Mouse (Mus musculus) heart, adult 18-20 months (tissue): ENCODE data around the gene Prr36. TPM values are rescaled to one million over a fixed set of nuclear protein-coding genes. Genes with fewer than 3 reads are reported as not detected.
A peak's percentile ranks its signal among the peaks of the same experiment; 100 is the strongest.

ENCODE experiments used
- DNase-seq, 2 experiments: peaks; one replicate each; pipeline ENCODE4 v3.0.0; 2021 to 2022; ENCODE audit warnings: mixed read lengths in 1 of 2
- total RNA-seq, 2 experiments: library from RNA; stranded (reverse); gene quantifications; 2 replicates each; pipeline ENCODE4 v1.2.3; 2021

The Prr36 gene
- total RNA-seq, 2 experiments from 2014 or later = 0.07 to 0.10 TPM

- DNase-seq = no peak
Measured at GRCm38 (mm10) chr8:4239193-4239890, 22.1 kb upstream of the Prr36 start.

GRCm38 (mm10) chr8:4238434-4239192 is 21.4 kb upstream of the Prr36 start, which contains the start of the genes Map2k7 and Gm49320:
Map2k7 (plus strand) TSS chr8:4238740.
Gm49320 (plus strand) TSS chr8:4238865.
- peak; percentile 99 to 100 for DNase-seq

GRCm38 (mm10) chr8:4237814-4238433 is 20.7 kb upstream of the Prr36 start:
- DNase-seq = peak in 1 of 2 experiments; percentile 38

DNA sequence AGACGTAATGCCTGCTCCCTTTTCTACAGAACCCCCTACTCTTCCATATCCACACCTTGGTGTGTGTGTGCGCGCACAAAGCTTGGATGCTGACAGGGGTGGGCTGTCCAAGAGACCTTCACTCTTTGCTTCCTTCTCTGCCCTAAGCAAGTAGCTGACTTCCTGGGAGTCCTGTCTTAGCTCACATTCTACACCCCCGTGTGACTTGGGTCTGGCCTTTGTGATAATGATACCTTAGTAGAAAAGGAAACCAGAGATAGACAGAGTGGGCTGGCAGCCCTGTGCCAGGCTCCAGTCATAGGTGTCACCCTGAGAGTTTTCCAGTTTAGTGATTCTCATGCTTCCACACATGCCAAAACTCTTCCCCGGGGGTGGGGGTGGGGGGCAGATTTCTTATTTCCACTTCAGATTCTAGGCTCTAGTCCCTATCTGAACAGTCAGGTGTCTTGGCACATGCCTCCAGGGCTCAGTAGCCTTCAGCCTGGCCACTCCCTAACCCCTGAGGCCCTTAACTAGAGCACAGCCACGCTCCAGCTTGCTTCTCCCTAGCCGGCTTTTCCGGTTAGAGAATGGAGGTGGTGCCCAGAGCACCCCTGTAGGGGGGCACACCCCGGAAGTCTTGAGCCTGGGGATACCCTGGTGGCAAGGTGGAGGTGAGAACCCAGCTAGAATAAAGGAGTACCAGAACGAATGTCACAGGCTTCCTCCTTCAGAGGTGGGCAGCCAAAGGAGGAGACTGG is 13.5 kb upstream of the Prr36 start:
- no peak for DNase-seq

DNA sequence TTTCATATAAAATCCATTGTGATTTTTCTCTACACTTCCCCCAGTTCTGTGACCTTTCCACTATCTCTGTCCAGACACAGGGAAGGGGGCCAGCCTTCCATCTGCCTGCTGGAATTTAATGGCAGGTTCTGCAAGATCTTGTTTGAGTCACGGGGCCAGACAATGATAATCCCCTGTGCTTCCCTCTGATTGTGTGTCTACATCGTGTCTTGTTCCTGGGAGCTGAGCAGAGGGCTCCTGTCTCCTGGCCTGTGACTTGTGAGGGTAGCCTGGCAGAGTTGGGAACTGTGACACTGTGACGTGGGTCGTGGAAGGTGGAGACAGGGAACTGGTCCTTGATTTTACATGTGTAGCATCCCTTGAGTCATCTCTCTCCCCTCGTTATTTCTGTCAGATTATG is 12.5 kb upstream of the Prr36 start:
- no peak for DNase-seq

GRCm38 (mm10) chr8:4227919-4228318 is 10.7 kb upstream of the Prr36 start:
- no peak for DNase-seq

DNA sequence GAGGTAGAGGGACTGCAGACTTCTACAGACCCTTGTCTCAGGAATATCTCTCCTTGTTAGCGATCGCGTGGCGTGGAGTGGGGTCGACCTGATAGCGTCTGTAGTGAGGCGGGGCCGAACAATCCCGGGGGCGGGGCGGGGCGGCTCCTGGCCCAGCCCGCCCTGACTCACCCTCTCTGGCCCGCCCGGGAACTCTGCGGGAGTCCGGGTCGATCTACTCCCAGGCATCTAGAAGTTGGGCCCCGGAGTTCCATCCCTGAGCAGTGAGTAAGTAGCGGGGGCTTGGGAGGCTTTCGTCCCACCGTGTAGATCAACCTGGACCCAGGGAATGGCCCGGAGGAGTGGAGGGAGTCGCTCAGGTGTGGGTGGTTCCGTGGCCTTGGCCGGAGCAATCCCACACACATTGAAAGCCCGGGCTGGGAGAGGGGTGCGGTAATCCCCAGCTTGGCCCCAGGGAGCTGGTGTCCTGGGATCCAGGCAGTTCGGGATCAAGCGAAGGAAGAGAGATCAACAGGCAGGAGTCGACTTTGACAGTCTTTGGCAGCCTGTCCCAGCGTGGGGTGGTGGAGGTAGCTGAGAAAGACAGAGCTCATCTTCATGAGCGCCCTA is 9.6 kb upstream of the Prr36 start, which contains the start of gene Lrrc8e:
Gene Lrrc8e (plus strand): TSS at position 89 of the 609 bp plus-strand sequence.
- no peak for DNase-seq

- DNase-seq = no peak
Measured at GRCm38 (mm10) chr8:4226323-4226722, 9.1 kb upstream of the Prr36 start.

GRCm38 (mm10) chr8:4222059-4222458 is 4.8 kb upstream of the Prr36 start:
- no peak for DNase-seq

GRCm38 (mm10) chr8:4219617-4220016 is 2.4 kb upstream of the Prr36 start:
- DNase-seq = no peak

GRCm38 (mm10) chr8:4216296-4216695 is 963 bp downstream of the Prr36 start:
- no peak for DNase-seq

DNA sequence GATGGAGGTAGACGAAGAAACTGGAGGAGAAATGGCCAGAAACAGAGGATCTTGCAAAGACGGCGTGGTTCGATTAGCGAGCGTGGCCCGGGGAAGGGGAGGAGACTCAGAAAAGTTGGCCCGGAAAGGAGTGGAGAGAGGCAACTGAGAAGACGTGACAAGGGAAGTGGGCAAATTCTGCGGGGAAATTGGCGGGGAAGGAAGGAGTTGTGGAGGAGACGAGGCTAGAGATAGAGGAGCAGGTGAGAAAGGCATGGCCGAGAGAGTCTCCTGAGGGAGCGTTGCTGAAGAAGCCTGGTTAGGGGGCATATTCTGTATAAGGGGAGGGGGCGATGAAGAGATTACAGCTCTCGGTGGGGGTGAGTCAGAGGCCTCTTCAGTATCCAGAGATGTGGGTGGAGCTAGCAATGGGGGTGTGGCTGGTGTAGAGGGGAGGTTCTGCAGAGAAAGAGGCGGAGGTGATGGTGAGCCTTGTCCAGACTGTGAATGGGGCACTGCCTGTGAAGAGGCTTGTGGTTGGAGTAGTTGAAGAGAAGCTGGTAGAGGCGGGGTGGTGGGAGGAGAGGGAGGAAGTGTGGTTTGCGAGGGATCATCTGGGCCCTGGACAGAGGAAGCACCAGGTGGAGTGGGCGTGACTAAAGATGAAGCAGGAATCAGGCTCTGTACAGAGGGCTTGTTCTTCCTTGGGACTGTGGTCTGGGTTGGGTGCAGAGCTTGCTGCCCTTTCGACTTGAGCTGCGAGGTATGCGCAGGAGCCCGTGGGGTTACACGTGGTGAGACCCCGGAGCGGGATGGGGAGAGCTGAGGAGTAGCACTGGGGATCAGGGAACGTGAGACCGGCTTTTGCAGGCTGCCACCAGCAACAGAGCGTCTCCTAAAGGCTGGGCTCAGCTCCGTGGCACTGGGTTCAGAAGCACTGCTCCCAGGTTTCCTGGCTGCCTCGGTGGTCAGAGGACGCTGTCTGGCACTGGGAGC is 3.0 kb downstream of the Prr36 start:
- DNase-seq = peak; percentile 54 to 58

GRCm38 (mm10) chr8:4213210-4214005 is 3.9 kb downstream of the Prr36 start:
- DNase-seq = peak; percentile 53 to 61

DNA sequence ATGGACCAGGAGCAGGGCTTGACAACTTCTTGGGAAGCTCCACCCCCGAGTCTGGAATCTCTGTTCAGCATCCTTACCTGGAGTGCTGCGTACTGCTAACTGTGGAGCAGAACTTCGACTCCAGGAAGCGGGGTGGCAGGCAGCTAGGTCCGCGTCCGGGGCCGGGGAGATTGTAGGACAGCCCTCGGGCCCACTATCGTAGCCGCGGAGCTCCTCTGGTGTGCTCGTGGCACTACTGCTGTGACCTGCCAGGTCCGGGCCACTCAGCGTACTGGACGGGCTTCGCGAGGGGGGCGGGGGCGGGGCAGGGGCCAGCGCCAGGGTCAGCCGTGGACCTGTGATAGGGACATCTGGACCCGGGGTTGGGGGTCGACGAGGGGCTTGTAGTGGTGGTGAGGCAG is 4.5 kb downstream of the Prr36 start:
- DNase-seq = no peak

GRCm38 (mm10) chr8:4211097-4211496 is 6.2 kb downstream of the Prr36 start:
- DNase-seq = no peak

GRCm38 (mm10) chr8:4207016-4207350 is 10.3 kb downstream of the Prr36 start:
- DNase-seq = no peak

- DNase-seq = no peak
Measured at GRCm38 (mm10) chr8:4206182-4207015, 10.9 kb downstream of the Prr36 start.

DNA sequence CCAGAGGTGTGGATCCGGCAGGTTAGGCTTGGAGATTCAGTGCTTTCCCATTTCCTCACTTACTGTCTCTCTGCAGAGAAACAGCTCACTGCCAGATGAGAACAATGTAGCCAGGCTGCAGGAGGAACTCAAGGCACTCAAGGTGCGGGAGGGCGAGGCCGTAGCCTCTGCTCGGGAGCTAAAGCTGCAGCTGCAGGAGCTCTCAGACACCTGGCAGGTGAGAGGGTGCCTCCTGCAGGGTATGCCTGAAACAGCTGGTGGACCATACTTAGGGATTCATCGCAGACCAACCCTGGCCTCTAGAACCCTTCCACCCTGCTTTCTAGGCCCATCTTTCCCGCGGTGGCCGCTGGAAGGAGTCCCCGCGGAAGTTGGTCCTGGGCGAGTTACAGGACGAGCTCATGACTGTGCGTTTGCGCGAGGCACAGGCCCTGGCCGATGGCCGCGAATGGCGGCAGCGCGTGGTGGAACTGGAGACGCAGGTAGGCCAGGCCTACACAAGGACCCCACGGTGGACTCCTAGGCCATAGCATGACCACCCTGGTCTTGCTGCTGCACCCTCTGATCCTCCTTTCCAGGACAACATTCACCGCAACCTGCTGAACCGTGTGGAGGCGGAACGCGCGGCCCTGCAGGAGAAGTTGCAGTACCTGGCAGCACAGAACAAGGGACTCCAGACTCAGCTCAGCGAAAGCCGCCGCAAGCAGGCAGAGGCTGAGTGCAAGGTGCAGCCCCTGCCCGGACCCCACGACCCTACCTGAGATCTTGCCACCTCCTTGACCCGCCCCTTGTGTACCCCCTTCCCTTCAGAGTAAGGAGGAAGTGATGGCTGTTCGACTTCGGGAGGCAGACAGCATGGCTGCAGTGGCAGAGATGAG is 11.8 kb downstream of the Prr36 start:
- DNase-seq = no peak
